Mouse (Mus musculus): ENCODE data around the gene Gm17720. TPM values are rescaled to one million over a fixed set of nuclear protein-coding genes. Genes with fewer than 3 reads are reported as not detected.
A peak's percentile ranks its signal among the peaks of the same experiment; 100 is the strongest.

The Gm17720 gene
- not detected in 2 replicates for polyA plus RNA-seq (2012; rRNA removed)

- WGBS = 89% methylated on average over 3 of the region's 3 CpGs
- DNase-seq = no peak
- H3K4me3 ChIP-seq (replicated peaks; ENCODE audit: insufficient read depth, low read depth, low read length) = no peak within 1 kb of the TSS
- H3K27me3 ChIP-seq (ENCODE audit: control insufficient read depth, insufficient read depth, low read length) = no peaks in the 10 kb centered on the region
- no peak within 1 kb of the TSS for H3K27ac ChIP-seq (ENCODE audit: insufficient read depth, low read length)
- TF ChIP-seq POLR2A (IDR thresholded peaks at IDR 0.05; ENCODE audit: borderline replicate concordance, insufficient read depth, low read length) (no peak), CTCF (IDR thresholded peaks at IDR 0.05; ENCODE audit: borderline replicate concordance, insufficient read depth, low read depth, low read length) (no peak)
- H3K4me1 ChIP-seq (ENCODE audit: control insufficient read depth, insufficient read depth, low read length) = no peaks in the 10 kb centered on the region
Observed at GRCm38 (mm10) chr8:110102653-110103052, at the start of gene Gm17720. Gene Gm17720, minus strand, starts transcription at chr8:110102753.

GRCm38 (mm10) chr8:110145538-110145937, 43.0 kb upstream of the Gm17720 start:
- Histone ChIP-seq H3K27ac (ENCODE audit: insufficient read depth, low read length) (no peak overlapping the region), H3K4me3 (replicated peaks; ENCODE audit: insufficient read depth, low read depth, low read length) (no peak overlapping the region), H3K27me3 (ENCODE audit: control insufficient read depth, insufficient read depth, low read length) (no peaks in the 10 kb centered on the region), H3K4me1 (ENCODE audit: control insufficient read depth, insufficient read depth, low read length) (peaks cover 14% of the 10 kb centered on the region; the same call in 1 of the 2 replicates)
- 5% methylated on average over 4 of the region's 4 CpGs for WGBS
- peak; percentile 64 to 73 for DNase-seq
- peak; percentile 90 for TF ChIP-seq CTCF (IDR thresholded peaks at IDR 0.05; ENCODE audit: borderline replicate concordance, insufficient read depth, low read depth, low read length)
- TF ChIP-seq POLR2A (IDR thresholded peaks at IDR 0.05; ENCODE audit: borderline replicate concordance, insufficient read depth, low read length) = no peak

GRCm38 (mm10) chr8:110140770-110141169, 38.2 kb upstream of the Gm17720 start:
- 10% methylated on average over 4 of the region's 4 CpGs for WGBS
- TF ChIP-seq CTCF (IDR thresholded peaks at IDR 0.05; ENCODE audit: borderline replicate concordance, insufficient read depth, low read depth, low read length) = no peak
- TF ChIP-seq POLR2A (IDR thresholded peaks at IDR 0.05; ENCODE audit: borderline replicate concordance, insufficient read depth, low read length) = no peak

GRCm38 (mm10) chr8:110140156-110140555, 37.6 kb upstream of the Gm17720 start:
- no peaks in the 10 kb centered on the region for H3K27me3 ChIP-seq (ENCODE audit: control insufficient read depth, insufficient read depth, low read length)
- no peak overlapping the region for H3K4me3 ChIP-seq (replicated peaks; ENCODE audit: insufficient read depth, low read depth, low read length)
- 21% methylated on average over 3 of the region's 3 CpGs for WGBS
- no peak for DNase-seq
- no peak for TF ChIP-seq CTCF (IDR thresholded peaks at IDR 0.05; ENCODE audit: borderline replicate concordance, insufficient read depth, low read depth, low read length)
- TF ChIP-seq POLR2A (IDR thresholded peaks at IDR 0.05; ENCODE audit: borderline replicate concordance, insufficient read depth, low read length) = no peak
- peak overlapping the region; percentile 20; the same call in 1 of the 2 replicates for H3K27ac ChIP-seq (ENCODE audit: insufficient read depth, low read length)
- H3K4me1 ChIP-seq (ENCODE audit: control insufficient read depth, insufficient read depth, low read length) = peaks cover 18% of the 10 kb centered on the region; the same call in 1 of the 2 replicates

More at GRCm38 (mm10) chr8:110140770-110141169, 38.2 kb upstream of the Gm17720 start:
- Histone ChIP-seq H3K4me1 (ENCODE audit: control insufficient read depth, insufficient read depth, low read length) (peaks cover 18% of the 10 kb centered on the region; the same call in 1 of the 2 replicates), H3K4me3 (replicated peaks; ENCODE audit: insufficient read depth, low read depth, low read length) (no peak overlapping the region), H3K27ac (ENCODE audit: insufficient read depth, low read length) (peak overlapping the region; percentile 20; the same call in 1 of the 2 replicates), H3K27me3 (ENCODE audit: control insufficient read depth, insufficient read depth, low read length) (no peaks in the 10 kb centered on the region)
- DNase-seq = peak; percentile 41 to 53

GRCm38 (mm10) chr8:110135515-110135914, 33.0 kb upstream of the Gm17720 start:
- WGBS = 37% methylated on average over 7 of the region's 7 CpGs
- Histone ChIP-seq H3K4me3 (replicated peaks; ENCODE audit: insufficient read depth, low read depth, low read length) (no peak overlapping the region), H3K27me3 (ENCODE audit: control insufficient read depth, insufficient read depth, low read length) (no peaks in the 10 kb centered on the region), H3K27ac (ENCODE audit: insufficient read depth, low read length) (no peak overlapping the region), H3K4me1 (ENCODE audit: control insufficient read depth, insufficient read depth, low read length) (peaks cover 10% of the 10 kb centered on the region; the same call in 1 of the 2 replicates)
- DNase-seq = no peak
- TF ChIP-seq POLR2A (IDR thresholded peaks at IDR 0.05; ENCODE audit: borderline replicate concordance, insufficient read depth, low read length) (no peak), CTCF (IDR thresholded peaks at IDR 0.05; ENCODE audit: borderline replicate concordance, insufficient read depth, low read depth, low read length) (no peak)

- Histone ChIP-seq H3K4me1 (ENCODE audit: control insufficient read depth, insufficient read depth, low read length) (peaks cover 5% of the 10 kb centered on the region; the same call in 1 of the 2 replicates), H3K27ac (ENCODE audit: insufficient read depth, low read length) (no peak overlapping the region), H3K4me3 (replicated peaks; ENCODE audit: insufficient read depth, low read depth, low read length) (no peak overlapping the region), H3K27me3 (ENCODE audit: control insufficient read depth, insufficient read depth, low read length) (no peaks in the 10 kb centered on the region)
- peak in 1 of 2 experiments; percentile 50 for DNase-seq
- 21% methylated on average over 8 of the region's 8 CpGs for WGBS
- no peak for TF ChIP-seq POLR2A (IDR thresholded peaks at IDR 0.05; ENCODE audit: borderline replicate concordance, insufficient read depth, low read length)
- no peak for TF ChIP-seq CTCF (IDR thresholded peaks at IDR 0.05; ENCODE audit: borderline replicate concordance, insufficient read depth, low read depth, low read length)
Observed at GRCm38 (mm10) chr8:110134236-110134635, 31.7 kb upstream of the Gm17720 start.

DNA sequence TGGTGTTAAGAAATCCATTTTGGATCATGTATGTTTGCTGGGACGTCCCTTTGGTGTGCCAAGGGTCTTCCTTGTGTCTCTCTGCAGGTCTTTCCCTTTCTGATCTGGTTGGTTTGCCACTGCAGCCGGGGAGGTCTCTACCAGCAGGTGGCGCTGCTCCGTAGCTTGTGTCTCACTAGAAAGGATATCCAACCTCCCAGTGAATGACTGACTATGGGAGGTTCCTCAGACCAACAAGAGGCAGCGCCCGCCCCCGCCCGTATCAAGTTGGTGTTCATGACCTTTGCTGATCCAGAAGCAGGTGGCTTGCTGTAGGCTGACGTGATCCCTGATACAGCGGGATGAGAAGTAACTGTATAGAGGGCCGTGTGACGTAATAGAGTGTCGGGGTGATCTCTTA, 28.0 kb upstream of the Gm17720 start:
- peak; percentile 88 for TF ChIP-seq CTCF (IDR thresholded peaks at IDR 0.05; ENCODE audit: borderline replicate concordance, insufficient read depth, low read depth, low read length)
- TF ChIP-seq POLR2A (IDR thresholded peaks at IDR 0.05; ENCODE audit: borderline replicate concordance, insufficient read depth, low read length) = no peak
- Histone ChIP-seq H3K27ac (ENCODE audit: insufficient read depth, low read length) (no peak overlapping the region), H3K4me1 (ENCODE audit: control insufficient read depth, insufficient read depth, low read length) (peaks cover 5% of the 10 kb centered on the region; the same call in 1 of the 2 replicates), H3K27me3 (ENCODE audit: control insufficient read depth, insufficient read depth, low read length) (no peaks in the 10 kb centered on the region), H3K4me3 (replicated peaks; ENCODE audit: insufficient read depth, low read depth, low read length) (peak overlapping the region; percentile 20)
- DNase-seq = peak; percentile 76 to 86
- 18% methylated on average over 13 of the region's 13 CpGs for WGBS

- H3K4me1 ChIP-seq (ENCODE audit: control insufficient read depth, insufficient read depth, low read length) = peaks cover 5% of the 10 kb centered on the region
- TF ChIP-seq CTCF (IDR thresholded peaks at IDR 0.05; ENCODE audit: borderline replicate concordance, insufficient read depth, low read depth, low read length) (peak; percentile 82), POLR2A (IDR thresholded peaks at IDR 0.05; ENCODE audit: borderline replicate concordance, insufficient read depth, low read length) (no peak)
- WGBS = 32% methylated on average over 6 of the region's 6 CpGs
- H3K27me3 ChIP-seq (ENCODE audit: control insufficient read depth, insufficient read depth, low read length) = no peaks in the 10 kb centered on the region
- DNase-seq = peak; percentile 67 to 68
- H3K4me3 ChIP-seq (replicated peaks; ENCODE audit: insufficient read depth, low read depth, low read length) = no peak overlapping the region
- no peak overlapping the region for H3K27ac ChIP-seq (ENCODE audit: insufficient read depth, low read length)
Observed at GRCm38 (mm10) chr8:110119715-110120114, 17.2 kb upstream of the Gm17720 start.
